ENCODE assay signal across 15 mouse cellular contexts in the genomic region with DNA sequence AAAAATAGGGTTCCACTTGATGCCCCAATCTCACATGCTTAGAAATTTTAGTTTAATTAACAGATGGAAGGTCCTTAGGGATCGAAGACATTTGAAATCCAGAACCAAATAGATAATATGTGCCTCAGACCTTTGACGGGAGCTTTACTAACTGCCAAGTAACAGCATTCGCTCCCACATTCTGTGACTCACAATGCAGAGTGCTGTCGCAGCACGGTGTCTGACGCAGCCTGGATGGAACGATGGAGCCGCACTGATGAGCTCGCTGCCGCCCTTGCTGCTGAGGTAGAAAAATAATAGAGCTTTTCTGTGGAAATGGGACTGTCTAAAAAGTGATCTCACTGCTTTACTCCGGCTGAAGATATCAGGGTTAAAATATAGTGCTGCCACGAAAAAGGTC.
"Had no signal": no experiment of that assay in that cellular context is flagged by ENCODE, and none has a peak within 500 bp of the region (broad histone marks: within the 10 kb centered on the region; RNA-seq: fewer than 3 reads in every experiment).

No protein-coding gene starts in this region.

- H3K4me1 ChIP-seq: kidney, embryonic 15.5 days; limb, embryonic 15.5 days; liver, embryonic 12.5 days; midbrain, embryonic 10.5 days; neural tube, embryonic 15.5 days had no signal

- ATAC-seq: intestine, embryonic 16.5 days; liver, embryonic 12.5 days had no signal

- H3K9me3 ChIP-seq: limb, embryonic 15.5 days; liver, embryonic 12.5 days had no signal

- H3K27me3 ChIP-seq: kidney, embryonic 15.5 days; limb, embryonic 15.5 days; liver, embryonic 12.5 days; neural tube, embryonic 15.5 days had no signal

- H3K27ac ChIP-seq: kidney, embryonic 15.5 days; limb, embryonic 15.5 days; liver, embryonic 12.5 days; midbrain, embryonic 10.5 days; neural tube, embryonic 15.5 days had no signal

- H3K9ac ChIP-seq: kidney, embryonic 15.5 days; limb, embryonic 15.5 days; liver, embryonic 12.5 days; lung, embryonic 14.5 days; neural tube, embryonic 15.5 days had no signal

- DNase-seq: kidney, adult 2 months; kidney, postnatal 14 days; lung, embryonic 14.5 days; lung, postnatal 10 days; lung, postnatal 4 days; midbrain, embryonic 14.5 days; right cerebral cortex, postnatal 14 days; thymus, postnatal 4 days had no signal

- H3K4me3 ChIP-seq: kidney, embryonic 15.5 days; limb, embryonic 15.5 days; liver, embryonic 12.5 days; midbrain, embryonic 10.5 days; myocyte; neural tube, embryonic 15.5 days had no signal
